Mouse (Mus musculus): ENCODE measurements around the gene Commd7.

DNA sequence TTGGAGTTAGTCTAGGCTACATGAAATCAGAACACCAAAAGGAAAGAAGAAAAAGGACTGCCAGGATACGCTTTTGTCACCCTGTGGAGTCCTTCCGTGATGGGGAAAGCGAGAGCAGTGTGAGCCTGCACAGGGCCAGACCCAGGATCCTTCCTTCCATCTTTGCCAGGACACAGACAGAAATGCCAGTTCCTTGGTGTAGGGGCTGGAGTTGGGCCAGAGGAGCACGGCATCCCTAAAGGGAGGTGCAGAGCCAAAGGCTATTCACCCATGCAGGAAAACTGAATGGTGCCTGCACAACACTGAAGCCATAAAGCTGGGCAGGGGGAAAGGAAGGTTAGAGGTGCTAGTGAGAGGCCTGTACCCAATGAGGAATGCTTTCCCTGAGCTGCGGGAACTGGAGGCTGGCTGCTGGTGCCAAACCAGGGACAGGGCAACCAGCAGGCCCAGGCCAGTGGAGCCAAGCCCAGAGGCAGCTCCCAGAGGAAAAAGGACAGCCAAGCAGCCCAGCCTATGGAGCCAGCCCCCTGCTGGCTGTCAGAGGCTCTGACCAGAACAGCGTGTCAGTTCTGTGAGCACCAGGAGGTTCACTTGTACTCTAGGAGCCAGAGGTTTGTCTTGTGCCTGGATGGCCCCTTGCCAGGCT is 32.4 kb downstream of the Commd7 start:
- peak; percentile 57 for TF ChIP-seq CTCF (IDR thresholded peaks at IDR 0.05; ENCODE audit: low read depth)
- TF ChIP-seq EP300 (IDR thresholded peaks at IDR 0.05; ENCODE audit: low read depth), result no peak

Data from heart, postnatal 0 days (tissue).